Mouse (Mus musculus) olfactory bulb, adult 2 months (tissue): ENCODE measurements around the gene Prf1.

ENCODE experiments used
- CTCF ChIP-seq: fragments of 200-500 bp; IDR thresholded peaks from 2 replicates; pipeline ENCODE4 v1.5.1; 2012; ENCODE audit warnings: low read depth, mild to moderate bottlenecking, low read length, moderate library complexity; ENCODE audit not compliant: insufficient read depth
- POLR2A ChIP-seq: fragments of 200-500 bp; IDR thresholded peaks from 2 replicates; pipeline ENCODE4 v1.6.1; 2012; ENCODE audit warnings: mild to moderate bottlenecking, low read depth, low read length, moderate library complexity; ENCODE audit not compliant: insufficient read depth

- TF ChIP-seq CTCF (peak; percentile 24; the same call in 1 of the 2 replicates), POLR2A (no peak)
Observed at GRCm38 (mm10) chr10:61275669-61276110, 21.9 kb upstream of the Prf1 start.
